Mouse (Mus musculus) MEL (cell line): ENCODE results near the gene Hook1. TPM values are rescaled to one million over a fixed set of nuclear protein-coding genes. Genes with fewer than 3 reads are reported as not detected.

Experiments used
- DNase-seq: peaks from one replicate; pipeline ENCODE4 v3.0.0; 2011; ENCODE audit warnings: low read depth, low spot score
- H3K27ac ChIP-seq: 2 replicates; pipeline ENCODE4 v1.5.1; 2012; ENCODE audit warnings: low read depth, mild to moderate bottlenecking, control low read depth, low read length, moderate library complexity; ENCODE audit not compliant: control insufficient read depth
- H3K27me3 ChIP-seq, 2 experiments: fragments of 150-350 bp in 1 of 2; sonication (generic) in 1 of 2; 2 replicates each; pipeline ENCODE4 v1.6.1; 2012; ENCODE audit warnings: low read length in 2 of 2, mild to moderate bottlenecking in 2 of 2, improper control_type of control experiment in 1 of 2, moderate library complexity in 1 of 2; ENCODE audit not compliant: insufficient read depth in 2 of 2, control insufficient read depth in 1 of 2
- H3K36me3 ChIP-seq, 2 experiments: 2 replicates each; pipeline ENCODE4 v1.6.1; 2012 to 2014; ENCODE audit warnings: low read length in 2 of 2, improper control_type of control experiment in 1 of 2, inconsistent platforms in 1 of 2, mild to moderate bottlenecking in 1 of 2; ENCODE audit not compliant: insufficient read depth in 2 of 2, control insufficient read depth in 1 of 2
- H3K4me1 ChIP-seq, 2 experiments: fragments of 150-350 bp in 1 of 2; sonication (generic) in 1 of 2; 2 replicates each; pipeline ENCODE4 v1.6.1; 2012; ENCODE audit warnings: low read length in 2 of 2, improper control_type of control experiment in 1 of 2, mild to moderate bottlenecking in 1 of 2; ENCODE audit not compliant: insufficient read depth in 2 of 2, control insufficient read depth in 1 of 2
- H3K4me3 ChIP-seq, 2 experiments: fragments of 150-350 bp in 1 of 2; sonication (generic) in 1 of 2; 2 replicates each; pipeline ENCODE4 v1.5.1; 2012; ENCODE audit warnings: low read depth in 2 of 2, low read length in 2 of 2, mild to moderate bottlenecking in 2 of 2, moderate library complexity in 2 of 2, control low read depth in 1 of 2, improper control_type of control experiment in 1 of 2; ENCODE audit not compliant: control insufficient read depth in 1 of 2, insufficient read depth in 1 of 2
- H3K79me2 ChIP-seq: 2 replicates; pipeline ENCODE4 v1.6.1; 2012; ENCODE audit warnings: mild to moderate bottlenecking, low read length, moderate library complexity; ENCODE audit not compliant: control insufficient read depth, poor library complexity, insufficient read depth
- H3K9ac ChIP-seq: 2 replicates; pipeline ENCODE4 v1.6.1; 2012; ENCODE audit warnings: low read depth, mild to moderate bottlenecking, control low read depth, low read length, moderate library complexity; ENCODE audit not compliant: control insufficient read depth, poor library complexity, severe bottlenecking
- H3K9me3 ChIP-seq: fragments of 150-350 bp; sonication (generic); replicated peaks from 2 replicates; pipeline ENCODE4 v1.6.1; 2012; ENCODE audit warnings: mild to moderate bottlenecking, low read length, improper control_type of control experiment, moderate library complexity; ENCODE audit not compliant: insufficient read depth
- CTCF ChIP-seq, 3 experiments: IDR thresholded peaks in 2 of 3; conservative IDR thresholded peaks in 1 of 3; 2 replicates each; pipeline ENCODE4 v1.5.1; 2011 to 2012; ENCODE audit warnings: low read length in 3 of 3, low read depth in 2 of 3, mild to moderate bottlenecking in 2 of 3, improper control_type of control experiment in 1 of 3, inconsistent platforms in 1 of 3, mixed read lengths in 1 of 3, moderate library complexity in 1 of 3; ENCODE audit not compliant: control insufficient read depth in 1 of 3, insufficient read depth in 1 of 3, poor library complexity in 1 of 3, severe bottlenecking in 1 of 3
- E2F4 ChIP-seq: IDR thresholded peaks from 2 replicates; pipeline ENCODE4 v1.6.1; 2011; ENCODE audit warnings: low read depth, low read length, improper control_type of control experiment, borderline replicate concordance
- ELF1 ChIP-seq: IDR thresholded peaks from 2 replicates; pipeline ENCODE4 v1.6.1; 2014; ENCODE audit warnings: low read depth, mild to moderate bottlenecking, inconsistent platforms, low read length, improper control_type of control experiment, moderate library complexity
- EP300 ChIP-seq, 2 experiments: IDR thresholded peaks; 2 replicates each; pipeline ENCODE4 v1.6.1; 2011; ENCODE audit warnings: improper control_type of control experiment in 2 of 2, low read length in 2 of 2, low read depth in 1 of 2, mild to moderate bottlenecking in 1 of 2
- GABPA ChIP-seq: IDR thresholded peaks from 2 replicates; pipeline ENCODE4 v1.6.1; 2012; ENCODE audit warnings: low read depth, mild to moderate bottlenecking, inconsistent platforms, low read length, improper control_type of control experiment, moderate library complexity
- HCFC1 ChIP-seq: IDR thresholded peaks from 2 replicates; pipeline ENCODE4 v1.6.1; 2012; ENCODE audit warnings: low read depth, mild to moderate bottlenecking, inconsistent platforms, low read length, improper control_type of control experiment, moderate library complexity
- JUND ChIP-seq: IDR thresholded peaks from 2 replicates; pipeline ENCODE4 v1.6.1; 2011; ENCODE audit warnings: low read depth, mild to moderate bottlenecking, improper control_type of control experiment, low read length
- KAT2A ChIP-seq: conservative IDR thresholded peaks from 2 replicates; pipeline ENCODE4 v1.6.1; 2012; ENCODE audit warnings: low read depth, low read length, improper control_type of control experiment, inconsistent platforms
- MAFK ChIP-seq: IDR thresholded peaks from 2 replicates; pipeline ENCODE4 v1.6.1; 2011; ENCODE audit warnings: low read depth, mild to moderate bottlenecking, low read length, improper control_type of control experiment, borderline replicate concordance
- MAX ChIP-seq: IDR thresholded peaks from 2 replicates; pipeline ENCODE4 v1.6.1; 2011; ENCODE audit warnings: low read length, improper control_type of control experiment
- MAZ ChIP-seq: IDR thresholded peaks from 2 replicates; pipeline ENCODE4 v1.6.1; 2012; ENCODE audit warnings: low read depth, mild to moderate bottlenecking, inconsistent platforms, low read length, improper control_type of control experiment
- MEF2A ChIP-seq: IDR thresholded peaks from 2 replicates; pipeline ENCODE4 v1.6.1; 2014; ENCODE audit warnings: low read depth, mild to moderate bottlenecking, inconsistent platforms, low read length, improper control_type of control experiment; ENCODE audit not compliant: poor library complexity, insufficient replicate concordance, severe bottlenecking; ENCODE audit errors: extremely low read depth
- MXI1 ChIP-seq: IDR thresholded peaks from 2 replicates; pipeline ENCODE4 v1.6.1; 2011; ENCODE audit warnings: mild to moderate bottlenecking, low read depth, low read length, improper control_type of control experiment
- MYB ChIP-seq: IDR thresholded peaks from 2 replicates; pipeline ENCODE4 v1.6.1; 2011; ENCODE audit warnings: mild to moderate bottlenecking, low read depth, low read length, improper control_type of control experiment
- NELFE ChIP-seq: IDR thresholded peaks from 2 replicates; pipeline ENCODE4 v1.6.1; 2011; ENCODE audit warnings: low read depth, low read length, improper control_type of control experiment
- NRF1 ChIP-seq: IDR thresholded peaks from 2 replicates; pipeline ENCODE4 v1.6.1; 2014; ENCODE audit warnings: low read depth, mild to moderate bottlenecking, inconsistent platforms, low read length, improper control_type of control experiment, moderate library complexity; ENCODE audit not compliant: poor library complexity, insufficient read depth, severe bottlenecking
- POLR2AphosphoS2 ChIP-seq: IDR thresholded peaks from 2 replicates; pipeline ENCODE4 v1.6.1; 2011; ENCODE audit warnings: low read length, improper control_type of control experiment
- POLR2AphosphoS5 ChIP-seq: IDR thresholded peaks from 2 replicates; pipeline ENCODE4 v1.6.1; 2012; ENCODE audit warnings: low read depth, borderline replicate concordance, mild to moderate bottlenecking, inconsistent platforms, low read length, moderate library complexity, mixed read lengths
- RAD21 ChIP-seq: IDR thresholded peaks from 2 replicates; pipeline ENCODE4 v1.6.1; 2011; ENCODE audit warnings: mild to moderate bottlenecking, low read depth, low read length, improper control_type of control experiment
- RCOR1 ChIP-seq: IDR thresholded peaks from 2 replicates; pipeline ENCODE4 v1.6.1; 2012; ENCODE audit warnings: low read depth, mild to moderate bottlenecking, inconsistent platforms, low read length, improper control_type of control experiment
- SIN3A ChIP-seq: IDR thresholded peaks from 2 replicates; pipeline ENCODE4 v1.6.1; 2012; ENCODE audit warnings: low read length, improper control_type of control experiment, inconsistent platforms
- SMC3 ChIP-seq: IDR thresholded peaks from 2 replicates; pipeline ENCODE4 v1.6.1; 2011; ENCODE audit warnings: low read depth, low read length, improper control_type of control experiment
- TAL1 ChIP-seq: IDR thresholded peaks from 2 replicates; pipeline ENCODE4 v1.6.1; 2012; ENCODE audit warnings: mild to moderate bottlenecking, inconsistent platforms, low read length, moderate library complexity, mixed read lengths
- TCF12 ChIP-seq: IDR thresholded peaks from 2 replicates; pipeline ENCODE4 v1.6.1; 2014; ENCODE audit warnings: low read depth, mild to moderate bottlenecking, inconsistent platforms, low read length, improper control_type of control experiment, moderate library complexity
- UBTF ChIP-seq: IDR thresholded peaks from 2 replicates; pipeline ENCODE4 v1.6.1; 2012; ENCODE audit warnings: low read depth, mild to moderate bottlenecking, inconsistent platforms, low read length, improper control_type of control experiment, moderate library complexity, borderline replicate concordance; ENCODE audit not compliant: insufficient read depth
- USF1 ChIP-seq: IDR thresholded peaks from 2 replicates; pipeline ENCODE4 v1.6.1; 2014; ENCODE audit warnings: low read depth, mild to moderate bottlenecking, inconsistent platforms, low read length, improper control_type of control experiment, moderate library complexity
- USF2 ChIP-seq, 2 experiments: IDR thresholded peaks; 2 replicates each; pipeline ENCODE4 v1.6.1; 2011 to 2012; ENCODE audit warnings: improper control_type of control experiment in 2 of 2, low read length in 2 of 2, borderline replicate concordance in 1 of 2, inconsistent platforms in 1 of 2, low read depth in 1 of 2, mild to moderate bottlenecking in 1 of 2; ENCODE audit not compliant: insufficient read depth in 1 of 2
- ZC3H11A ChIP-seq: IDR thresholded peaks from 2 replicates; pipeline ENCODE4 v1.6.1; 2012; ENCODE audit warnings: low read depth, mild to moderate bottlenecking, inconsistent platforms, low read length, improper control_type of control experiment
- ZKSCAN1 ChIP-seq: IDR thresholded peaks from 2 replicates; pipeline ENCODE4 v1.6.1; 2012; ENCODE audit warnings: low read depth, mild to moderate bottlenecking, inconsistent platforms, low read length, improper control_type of control experiment, moderate library complexity
- polyA plus RNA-seq, 2 experiments: library from polyadenylated mRNA; stranded (reverse) in 1 of 2; unstranded in 1 of 2; fragments of >175 nt in 1 of 2; fragments of >200 nt in 1 of 2; gene quantifications; 2 replicates each; pipeline versions ENCODE4 v1.2.1 to v1.2.4; 2012; ENCODE audit warnings: low replicate concordance in 2 of 2, low read depth in 1 of 2; ENCODE audit not compliant: insufficient read length in 2 of 2, insufficient read depth in 1 of 2, missing spikeins in 1 of 2
- total RNA-seq: library from RNA; depleted of rRNA; stranded (reverse); fragments of 300-350 nt; gene quantifications from 2 replicates; pipeline ENCODE4 v1.2.3, GENCODE M21; 2012

The Hook1 gene
- total and polyA plus RNA-seq, 3 experiments = not detected

DNA sequence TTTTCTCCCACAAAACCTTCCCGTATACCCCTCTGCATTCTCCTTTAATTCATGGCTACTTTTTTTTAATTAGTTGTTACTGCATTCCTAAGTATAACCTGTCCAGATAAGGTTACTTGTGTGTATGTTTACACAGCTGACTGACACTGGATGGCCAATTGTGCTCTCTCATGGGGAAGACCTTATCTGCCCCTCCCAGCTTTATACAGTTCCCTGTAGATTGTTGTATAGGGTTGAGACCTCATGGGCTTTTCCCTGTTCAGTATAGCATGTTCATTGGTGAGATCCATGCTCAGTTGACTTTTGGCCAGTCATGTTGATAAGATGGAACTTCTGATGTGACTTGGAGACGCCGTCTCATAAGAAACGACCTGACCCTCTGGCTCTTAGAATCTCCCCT lies 46.6 kb upstream of the Hook1 start:
- Histone ChIP-seq H3K9ac (no peak overlapping the region), H3K4me3 (no peak overlapping the region), H3K27me3 (no peaks in the 10 kb centered on the region), H3K4me1 (no peaks in the 10 kb centered on the region), H3K79me2 (no peaks in the 10 kb centered on the region), H3K27ac (no peak overlapping the region), H3K9me3 (no peaks in the 10 kb centered on the region), H3K36me3 (no peaks in the 10 kb centered on the region)
- DNase-seq = no peak
- TF ChIP-seq TAL1 (no peak), UBTF (no peak), KAT2A (no peak), POLR2AphosphoS5 (no peak), NRF1 (no peak), SIN3A (no peak), TCF12 (no peak), MYB (no peak), ZC3H11A (no peak), HCFC1 (no peak), ZKSCAN1 (no peak), MAZ (no peak)

DNA sequence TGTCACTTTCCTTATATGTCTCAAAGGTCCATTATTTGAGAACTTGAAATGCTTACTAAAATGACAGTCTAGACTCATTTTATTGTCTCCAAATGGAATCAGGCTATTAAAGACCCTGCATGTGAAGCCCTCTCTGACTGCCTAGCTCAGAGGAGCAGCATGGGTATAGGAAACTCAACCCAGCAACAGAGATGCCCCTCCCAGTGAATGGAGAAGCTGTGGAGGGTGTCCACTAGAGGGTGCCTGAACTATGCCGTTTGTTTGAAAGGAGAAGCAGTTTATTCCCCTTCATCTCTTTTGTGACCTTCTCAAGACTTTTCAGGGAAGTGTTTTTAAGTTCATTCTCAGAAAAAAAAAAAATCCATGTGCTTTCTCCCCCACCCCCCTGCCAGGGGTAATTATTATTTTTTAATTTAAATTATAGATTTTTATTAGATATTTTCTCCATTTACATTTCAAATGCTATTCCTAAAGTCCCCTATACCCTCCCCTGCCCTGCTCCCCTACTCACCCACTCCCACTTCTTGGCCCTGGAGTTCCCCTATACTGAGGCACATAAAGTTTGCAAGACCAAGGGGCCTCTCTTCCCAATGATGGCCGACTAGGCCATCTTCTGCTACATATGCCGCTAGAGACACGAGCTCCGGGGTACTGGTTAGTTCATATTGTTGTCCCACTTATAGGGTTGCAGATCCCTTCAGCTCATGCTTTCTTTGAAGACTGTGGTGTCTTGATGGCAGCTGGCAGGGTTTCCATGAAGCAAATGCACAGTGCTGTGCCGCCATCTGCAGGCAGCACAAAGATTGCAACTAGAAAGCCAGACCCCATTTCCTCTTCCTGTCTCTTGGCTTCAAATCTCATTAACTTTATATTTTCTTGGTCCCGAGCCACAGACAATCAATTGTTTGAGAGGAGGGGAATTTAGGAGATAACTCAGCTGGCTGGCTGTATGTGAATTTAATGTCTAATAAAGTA lies 42.5 kb upstream of the Hook1 start:
- no peaks in the 10 kb centered on the region for H3K79me2 ChIP-seq
- H3K4me3 ChIP-seq = no peak overlapping the region
- no peaks in the 10 kb centered on the region for H3K4me1 ChIP-seq
- no peak overlapping the region for H3K27ac ChIP-seq
- no peaks in the 10 kb centered on the region for H3K27me3 ChIP-seq
- no peaks in the 10 kb centered on the region for H3K36me3 ChIP-seq
- no peaks in the 10 kb centered on the region for H3K9me3 ChIP-seq
- peak; percentile 23 for DNase-seq
- no peak overlapping the region for H3K9ac ChIP-seq
- no peak for TF ChIP-seq RCOR1
- peak; percentile 45 for TF ChIP-seq RAD21
- no peak for TF ChIP-seq TCF12
- TF ChIP-seq EP300 (IDR thresholded peaks at IDR 0.05; ENCODE audit: low read depth in 1 of 2, low read length in 2 of 2) = no peak
- no peak for TF ChIP-seq JUND
- no peak for TF ChIP-seq ELF1
- no peak for TF ChIP-seq GABPA
- TF ChIP-seq MEF2A = no peak
- peak; percentile 32 for TF ChIP-seq SMC3
- no peak for TF ChIP-seq USF2 (IDR thresholded peaks at IDR 0.05; ENCODE audit: borderline replicate concordance in 1 of 2, insufficient read depth in 1 of 2, low read depth in 1 of 2, low read length in 2 of 2)
- no peak for TF ChIP-seq TAL1
- no peak for TF ChIP-seq POLR2AphosphoS2
- TF ChIP-seq POLR2AphosphoS5 = no peak
- TF ChIP-seq ZC3H11A = no peak
- TF ChIP-seq USF1 = no peak
- TF ChIP-seq ZKSCAN1 = no peak
- TF ChIP-seq E2F4 = no peak
- TF ChIP-seq NELFE = no peak
- TF ChIP-seq MXI1 = no peak
- TF ChIP-seq CTCF (IDR thresholded peaks at IDR 0.05 in 2 of 3, conservative IDR thresholded peaks at IDR 0.05 in 1 of 3; ENCODE audit: control insufficient read depth in 1 of 3, insufficient read depth in 1 of 3, low read depth in 2 of 3, low read length in 3 of 3, poor library complexity in 1 of 3, severe bottlenecking in 1 of 3) = peak in 2 of 3 experiments; percentile 34 to 55; a peak in 4 of 6 replicates
- no peak for TF ChIP-seq MAFK
- no peak for TF ChIP-seq SIN3A
- TF ChIP-seq MAX = no peak
